Mouse (Mus musculus) bone marrow macrophage, adult 2 months (primary cell): Measurements from ENCODE around the gene Ppp4r1.

ENCODE experiments used
- CTCF ChIP-seq: IDR thresholded peaks from 2 replicates; pipeline ENCODE4 v1.5.1; 2012; ENCODE audit warnings: low read depth, mild to moderate bottlenecking, low read length, moderate library complexity
- POLR2A ChIP-seq: IDR thresholded peaks from 2 replicates; pipeline ENCODE4 v1.6.1; 2012; ENCODE audit warnings: mild to moderate bottlenecking, low read depth, low read length, borderline replicate concordance

DNA sequence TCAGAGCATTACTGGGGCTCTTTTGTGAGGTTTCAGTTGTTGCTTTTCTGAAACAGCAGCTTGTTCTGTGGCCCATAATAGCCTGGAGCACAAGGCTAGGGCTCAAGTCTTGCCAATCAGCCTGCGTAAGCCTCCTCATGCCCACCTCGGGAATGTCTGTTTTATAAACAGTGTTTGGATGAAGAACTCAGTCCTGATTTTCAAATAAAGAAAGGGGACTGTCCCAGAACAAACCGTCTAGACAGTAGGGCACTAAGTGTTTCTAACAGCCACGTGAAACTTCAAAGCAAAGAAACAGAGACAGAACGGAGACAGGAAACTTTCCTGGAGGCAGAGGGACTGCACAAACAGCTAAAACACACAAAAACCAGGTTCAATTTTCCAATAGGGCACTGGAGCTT lies 89.3 kb downstream of the Ppp4r1 start:
- TF ChIP-seq CTCF (no peak), POLR2A (no peak)
